Mouse (Mus musculus): ENCODE results near the gene Map3k4.

GRCm38 (mm10) chr17:12204689-12205014 lies 113.9 kb downstream of the Map3k4 start:
- TF ChIP-seq CTCF (IDR thresholded peaks at IDR 0.05; ENCODE audit: low read depth, low read length) = no peak
- no peak for TF ChIP-seq POLR2A (IDR thresholded peaks at IDR 0.05; ENCODE audit: extremely low read depth, insufficient read depth, low read length)

Data from liver, adult 2 months (tissue).